ENCODE assay signal across 12 mouse cellular contexts in the genomic region with DNA sequence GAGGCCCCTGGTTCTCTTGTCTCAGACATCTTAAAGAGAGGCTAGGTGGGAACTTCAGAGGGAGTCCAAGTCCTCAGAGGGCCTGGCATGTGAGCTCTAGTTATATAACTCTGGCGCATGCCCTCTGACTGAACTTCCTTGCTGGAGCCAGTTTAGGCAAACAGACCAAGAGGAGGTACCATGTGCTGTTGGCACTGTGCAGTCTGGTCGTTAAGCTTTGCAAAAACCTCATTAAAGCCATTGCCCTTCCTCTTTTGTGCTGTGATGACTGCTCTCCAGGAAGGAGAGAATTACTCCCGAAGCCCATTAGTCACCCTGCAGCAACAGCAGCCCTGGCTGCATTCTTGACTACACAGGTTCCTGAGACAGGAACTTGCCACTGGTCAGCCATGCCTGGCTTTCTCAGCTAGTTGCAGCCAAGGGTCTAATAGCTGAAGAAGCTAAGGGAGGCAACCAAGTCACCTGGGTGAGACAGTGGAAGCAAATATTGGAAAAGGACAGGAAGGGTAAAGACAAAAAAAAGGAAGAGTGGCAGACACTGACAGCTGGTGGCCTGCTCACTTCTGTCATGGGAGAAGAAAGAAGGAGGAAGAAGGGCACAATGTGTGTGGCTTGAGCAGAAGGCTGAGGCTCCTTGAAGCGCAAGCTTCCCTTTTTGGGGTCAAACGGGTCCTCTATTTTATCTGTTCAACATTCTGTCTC. TPM values are rescaled to one million over a fixed set of nuclear protein-coding genes. Genes with fewer than 3 reads are reported as not detected.
DNase-seq lines count a peak whose midpoint lies in the region; ATAC-seq lines count a peak whose summit lies in the region.
"Had no signal": no experiment of that assay in that cellular context is flagged by ENCODE, and none has a peak within 500 bp of the region (broad histone marks: within the 10 kb centered on the region; RNA-seq: fewer than 3 reads in every experiment).

No protein-coding gene starts in this region.

- no peaks in the 10 kb centered on the region for H3K9me3 ChIP-seq in lung, embryonic 16.5 days (ENCODE audit: control insufficient read depth, low read length)

- no peak overlapping the region for H3K4me2 ChIP-seq in lung, embryonic 16.5 days (ENCODE audit: low read depth, low read length)
- H3K4me2 ChIP-seq: heart, embryonic 11.5 days; neural tube, embryonic 12.5 days had no signal

- H3K4me3 ChIP-seq in lung, embryonic 16.5 days (ENCODE audit: low read length), result no peak overlapping the region
- H3K4me3 ChIP-seq: neural tube, embryonic 12.5 days had no signal

- DNase-seq in adrenal gland, postnatal 10 days, result peak; percentile 19
- no peak for DNase-seq in adrenal gland, postnatal 4 days (ENCODE audit: low spot score in 2 of 2)
- peak; percentile 60 to 62 for DNase-seq in B cell, adult 2 months
- DNase-seq in kidney, adult 9 months, result peak; percentile 86
- no peak for DNase-seq in ovary, adult 18-20 months (ENCODE audit: low spot score)
- no peak for DNase-seq in cerebellum, adult 18-20 months
- no peak for DNase-seq in adrenal gland, postnatal 25 days
- DNase-seq: cerebellum, adult 9-10 months had no signal

- WGBS in lung, embryonic 16.5 days, result 56% methylated on average over 5 of the region's 5 CpGs

- H3K36me3 ChIP-seq in lung, embryonic 16.5 days (ENCODE audit: control insufficient read depth, insufficient read depth, low read length), result no peaks in the 10 kb centered on the region
- H3K36me3 ChIP-seq: neural tube, embryonic 12.5 days had no signal

- peak; percentile 51; the same call in 1 of the 2 replicates for ATAC-seq in lung, embryonic 16.5 days (ENCODE audit: low read depth)

- no peak overlapping the region for H3K27ac ChIP-seq in lung, embryonic 16.5 days (ENCODE audit: low read length)
- H3K27ac ChIP-seq: neural tube, embryonic 12.5 days had no signal

- peaks cover 7% of the 10 kb centered on the region for H3K4me1 ChIP-seq in lung, embryonic 16.5 days (replicated peaks; ENCODE audit: control insufficient read depth, insufficient read depth, low read length)
- H3K4me1 ChIP-seq: neural tube, embryonic 12.5 days had no signal

- H3K9ac ChIP-seq in lung, embryonic 16.5 days (ENCODE audit: low read length), result no peak overlapping the region
- H3K9ac ChIP-seq: neural tube, embryonic 12.5 days had no signal

- H3K27me3 ChIP-seq in lung, embryonic 16.5 days (ENCODE audit: control insufficient read depth, insufficient read depth, low read depth, low read length), result no peaks in the 10 kb centered on the region
- H3K27me3 ChIP-seq: neural tube, embryonic 12.5 days had no signal

RNA-seq across cellular contexts. Expression of gene Blnk, which starts 4.3 kb away (rescaled TPM):
- 1 to 10 TPM; 1.5 to 1.8 TPM for total RNA-seq in adrenal gland, postnatal 10 days (2021)
- 1 to 10 TPM; 1.2 to 2.5 TPM for total RNA-seq in adrenal gland, postnatal 4 days (2021)
- polyA plus RNA-seq in lung, embryonic 16.5 days (2015; fragmentation: Nextera tagmentation; extraction: Ambion mirVana), result 0.64 and 0.69 TPM in 2 replicates
- total RNA-seq in adrenal gland, postnatal 25 days (2021), result 0.91 TPM in 1 of 2 replicates, not detected in the other

RNA-seq across cellular contexts. Expression of gene Dntt, which starts 30.5 kb away (rescaled TPM):
- total RNA-seq in adrenal gland, postnatal 10 days (2021), result under 1 TPM in 1 of 2 experiments, not detected in 1; 0.21 TPM
- not detected for total RNA-seq in adrenal gland, postnatal 4 days (2021)
- 0.10 TPM in 1 of 2 replicates, not detected in the other for polyA plus RNA-seq in lung, embryonic 16.5 days (2015; fragmentation: Nextera tagmentation; extraction: Ambion mirVana)
- total RNA-seq in adrenal gland, postnatal 25 days (2021), result not detected in 2 replicates
- polyA plus RNA-seq: C2C12; heart, embryonic 11.5 days had no signal

Comparison
In these comparisons a context has a peak if more than half of its experiments do, and no peak if none do; other contexts are left out.
1. DNase-seq: peak in adrenal gland, postnatal 10 days (single experiment), B cell, adult 2 months (2 of 2) and kidney, adult 9 months (single experiment); none in adrenal gland, postnatal 4 days (0 of 2), ovary, adult 18-20 months (single experiment), cerebellum, adult 18-20 months (0 of 2) and adrenal gland, postnatal 25 days (single experiment).